Mouse (Mus musculus) stomach, postnatal 0 days (tissue): ENCODE data around the gene Gm39566. TPM values are rescaled to one million over a fixed set of nuclear protein-coding genes. Genes with fewer than 3 reads are reported as not detected.
A peak's percentile ranks its signal among the peaks of the same experiment; 100 is the strongest.

Experiments
- ATAC-seq: fragments of 200-750 bp; cut with Nextera tagmentation; 2 replicates; pipeline ENCODE4 v1.8.0; 2017; ENCODE audit not compliant: low FRiP score, low TSS enrichment
- DNase-seq: peaks from one replicate; pipeline ENCODE4 v3.0.0-alpha.2; 2016; ENCODE audit warnings: low spot score
- H3K27ac ChIP-seq: fragments of 300-500 bp; sonication (generic); replicated peaks from 2 replicates; pipeline ENCODE4 v1.5.1; 2014; ENCODE audit warnings: mild to moderate bottlenecking, control low read depth
- H3K27me3 ChIP-seq: fragments of 300-500 bp; sonication (generic); 2 replicates; pipeline ENCODE4 v1.6.1; 2014; ENCODE audit warnings: low read length; ENCODE audit not compliant: control insufficient read depth, insufficient read depth
- H3K36me3 ChIP-seq: fragments of 300-500 bp; sonication (generic); 2 replicates; pipeline ENCODE4 v1.6.1; 2014; ENCODE audit warnings: low read length, mixed read lengths; ENCODE audit not compliant: control insufficient read depth, insufficient read depth
- H3K4me1 ChIP-seq: fragments of 300-500 bp; sonication (generic); replicated peaks from 2 replicates; pipeline ENCODE4 v1.6.1; 2014; ENCODE audit warnings: antibody characterized with exemption; ENCODE audit not compliant: control insufficient read depth, insufficient read depth
- H3K4me2 ChIP-seq: fragments of 300-500 bp; sonication (generic); replicated peaks from 2 replicates; pipeline ENCODE4 v1.6.1; 2014; ENCODE audit warnings: low read depth, mild to moderate bottlenecking, control low read depth, moderate library complexity
- H3K4me3 ChIP-seq: fragments of 300-500 bp; sonication (generic); 2 replicates; pipeline ENCODE4 v1.5.1; 2014; ENCODE audit warnings: low read depth, low read length, control low read depth
- H3K9ac ChIP-seq: fragments of 300-500 bp; sonication (generic); 2 replicates; pipeline ENCODE4 v1.6.1; 2014; ENCODE audit warnings: mild to moderate bottlenecking, low read length, control low read depth, mixed read lengths
- H3K9me3 ChIP-seq: fragments of 300-500 bp; sonication (generic); 2 replicates; pipeline ENCODE4 v1.6.1; 2016; ENCODE audit warnings: low read length; ENCODE audit not compliant: control insufficient read depth
- CTCF ChIP-seq: IDR thresholded peaks from 2 replicates; pipeline ENCODE4 v1.5.1; 2016; ENCODE audit warnings: antibody characterized with exemption, low read depth, mild to moderate bottlenecking, moderate library complexity
- EP300 ChIP-seq: optimal IDR thresholded peaks from 2 replicates; pipeline ENCODE3; 2016; ENCODE audit warnings: antibody characterized with exemption
- WGBS: fragments of 180-500 bp; shearing (Covaris S2); extraction: QIAGEN DNeasy Blood & Tissue Kit; methylation state at CpG from one replicate; pipeline ENCODE4 v1.1.7; 2014; 5-methylcytosine and 5-hydroxymethylcytosine counted together
- polyA plus RNA-seq: library from polyadenylated mRNA; unstranded; fragments of >200 nt; fragmentation: Nextera tagmentation; extraction: Ambion mirVana; gene quantifications from 2 replicates; pipeline ENCODE4 v1.2.1, GENCODE M21; 2015

The Gm39566 gene
- polyA plus RNA-seq, 1 experiment from 2014 or later: not detected

- peak within 1 kb of the TSS; percentile 85 for H3K4me3 ChIP-seq
- TF ChIP-seq EP300 (no peak), CTCF (peak; percentile 30; the same call in 1 of the 2 replicates)
- H3K9me3 ChIP-seq: no peaks in the 10 kb centered on the region
- WGBS: under 1% methylated on average over 36 of the region's 38 CpGs
- peak within 1 kb of the TSS; percentile 94 for H3K27ac ChIP-seq
- no peaks in the 10 kb centered on the region for H3K27me3 ChIP-seq
- H3K4me2 ChIP-seq: peak within 1 kb of the TSS; percentile 83
- DNase-seq (peak; percentile 96), ATAC-seq (peak; percentile 93)
- peaks cover 20% of the 10 kb centered on the region for H3K36me3 ChIP-seq
- H3K9ac ChIP-seq: peak within 1 kb of the TSS; percentile 83
- no peaks in the 10 kb centered on the region; the same call in none of the 2 replicates for H3K4me1 ChIP-seq
Observed at GRCm38 (mm10) chr11:69846198-69846680, 31.1 kb upstream of the Gm39566 start, which contains the start of gene Plscr3. TSS of gene Plscr3 (plus strand) at chr11:69846376.

GRCm38 (mm10) chr11:69838714-69839104 is 23.6 kb upstream of the Gm39566 start:
- ATAC-seq (no peak), DNase-seq (peak; percentile 43)
- WGBS: 2% methylated on average over 7 of the region's 7 CpGs

DNA sequence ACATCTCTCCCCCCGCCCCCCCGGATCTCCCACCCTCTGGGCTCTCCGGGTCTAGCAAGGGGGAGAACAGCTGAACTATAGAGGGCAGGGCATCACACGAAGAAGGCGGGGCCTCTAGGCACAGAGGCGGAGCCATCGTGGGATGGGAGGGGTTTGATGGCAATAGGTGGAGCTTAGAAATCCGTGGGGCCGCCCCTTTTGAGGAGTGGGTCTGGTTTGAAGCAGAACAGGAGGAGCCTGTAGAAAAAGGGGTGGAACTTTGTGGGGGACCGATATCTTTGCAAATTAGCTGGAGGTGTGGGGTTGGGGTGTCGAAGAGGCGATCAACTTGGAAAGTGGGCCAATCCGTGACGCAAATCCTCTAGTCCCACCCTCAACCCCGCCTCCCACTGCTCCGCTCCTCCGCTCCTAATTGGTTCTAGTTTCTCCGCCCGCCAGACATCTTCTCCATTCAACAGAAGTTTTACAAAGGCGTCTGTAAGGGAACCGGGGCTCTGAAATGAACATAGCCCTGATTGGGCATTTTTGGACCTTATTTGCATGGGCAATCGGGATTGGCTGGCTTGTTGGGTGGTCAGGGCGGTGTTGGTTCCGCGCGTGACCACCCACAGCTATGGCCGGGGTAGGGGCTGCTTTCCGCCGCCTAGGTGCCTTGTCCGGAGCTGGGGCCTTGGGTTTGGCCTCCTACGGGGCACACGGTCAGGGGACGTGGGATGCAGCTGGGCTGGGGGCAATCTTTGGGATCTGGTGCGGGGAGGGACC is 23.0 kb upstream of the Gm39566 start, which contains the start of gene Tmem256:
Tmem256 (plus strand) TSS at position 563 of the 762 bp plus-strand sequence.
- TF ChIP-seq CTCF (no peak; the same call in 1 of the 2 replicates), EP300 (peak; percentile 81)
- H3K4me2 ChIP-seq: peak within 1 kb of the TSS; percentile 77

More at GRCm38 (mm10) chr11:69838714-69839104, 23.6 kb upstream of the Gm39566 start:
- Histone ChIP-seq H3K9me3 (no peaks in the 10 kb centered on the region), H3K27ac (peak overlapping the region; percentile 87), H3K36me3 (0 out of 2 replicates have a peak, but pooled peaks cover 2% of the 10 kb centered on the region), H3K4me3 (peak overlapping the region; percentile 67), H3K4me2 (peak overlapping the region; percentile 67), H3K4me1 (peaks cover 5% of the 10 kb centered on the region), H3K27me3 (no peaks in the 10 kb centered on the region), H3K9ac (peak overlapping the region; percentile 82)
- TF ChIP-seq CTCF (no peak), EP300 (no peak)

DNA sequence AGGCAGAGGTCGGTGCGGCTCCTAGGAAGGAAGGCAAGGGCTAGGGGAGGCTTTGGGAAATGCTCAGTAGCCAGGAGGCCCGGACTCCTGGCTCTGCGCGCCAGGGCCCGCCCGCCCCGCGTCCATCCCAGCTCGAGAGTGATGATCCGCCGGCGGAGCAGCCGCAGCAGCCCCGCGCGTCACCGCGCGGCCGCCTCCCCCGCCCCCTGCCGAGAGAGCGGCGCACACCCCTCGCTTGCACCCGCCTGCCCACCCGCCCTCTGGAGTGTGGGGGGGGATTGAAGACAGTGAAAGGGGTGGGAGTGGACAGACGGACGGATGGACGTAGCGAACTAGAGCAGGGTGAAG is 22.5 kb upstream of the Gm39566 start, which contains the start of gene Nlgn2:
Nlgn2 (minus strand) TSS at position 181 of the 348 bp plus-strand sequence.
- Histone ChIP-seq H3K9me3 (no peaks in the 10 kb centered on the region), H3K36me3 (0 out of 2 replicates have a peak, but pooled peaks cover 2% of the 10 kb centered on the region), H3K27me3 (no peaks in the 10 kb centered on the region), H3K27ac (peak within 1 kb of the TSS; percentile 87), H3K4me1 (peaks cover 5% of the 10 kb centered on the region), H3K9ac (peak within 1 kb of the TSS; percentile 82), H3K4me2 (peak within 1 kb of the TSS; percentile 77), H3K4me3 (peak within 1 kb of the TSS; percentile 67)
- WGBS: 2% methylated on average over 30 of the region's 32 CpGs
- no peak for TF ChIP-seq EP300
- TF ChIP-seq CTCF: peak; percentile 40; the same call in 1 of the 2 replicates
- ATAC-seq (peak; percentile 65), DNase-seq (no peak)

More for the DNA sequence above, 23.0 kb upstream of the Gm39566 start, which contains the start of gene Tmem256:
- ATAC-seq: peak; percentile 93
- 0% methylated on average over 34 of the region's 34 CpGs for WGBS
- Histone ChIP-seq H3K27me3 (no peaks in the 10 kb centered on the region), H3K9ac (peak within 1 kb of the TSS; percentile 82), H3K36me3 (0 out of 2 replicates have a peak, but pooled peaks cover 2% of the 10 kb centered on the region), H3K9me3 (no peaks in the 10 kb centered on the region), H3K4me1 (peaks cover 5% of the 10 kb centered on the region), H3K4me3 (peak within 1 kb of the TSS; percentile 67), H3K27ac (peak within 1 kb of the TSS; percentile 87)
- DNase-seq: peak; percentile 97

GRCm38 (mm10) chr11:69836703-69837576 is 21.8 kb upstream of the Gm39566 start:
- Histone ChIP-seq H3K27ac (peak overlapping the region; percentile 69), H3K36me3 (0 out of 2 replicates have a peak, but pooled peaks cover 2% of the 10 kb centered on the region), H3K4me2 (peak overlapping the region; percentile 77), H3K9me3 (no peaks in the 10 kb centered on the region), H3K4me3 (peak overlapping the region; percentile 67), H3K9ac (peak overlapping the region; percentile 65), H3K4me1 (peaks cover 5% of the 10 kb centered on the region), H3K27me3 (no peaks in the 10 kb centered on the region)
- 2% methylated on average over 42 of the region's 52 CpGs for WGBS
- no peak for TF ChIP-seq CTCF
- no peak for TF ChIP-seq EP300
- DNase-seq (peak; percentile 37), ATAC-seq (no peak)
